Mouse (Mus musculus) testis, postnatal 14 days (tissue): ENCODE results near the gene 4930452B06Rik.

ENCODE experiments used
- DNase-seq: peaks from one replicate; pipeline ENCODE4 v3.0.0; 2021; ENCODE audit warnings: low spot score

The 4930452B06Rik gene

GRCm38 (mm10) chr14:8525232-8525631 is 140.8 kb downstream of the 4930452B06Rik start:
- DNase-seq: no peak

DNA sequence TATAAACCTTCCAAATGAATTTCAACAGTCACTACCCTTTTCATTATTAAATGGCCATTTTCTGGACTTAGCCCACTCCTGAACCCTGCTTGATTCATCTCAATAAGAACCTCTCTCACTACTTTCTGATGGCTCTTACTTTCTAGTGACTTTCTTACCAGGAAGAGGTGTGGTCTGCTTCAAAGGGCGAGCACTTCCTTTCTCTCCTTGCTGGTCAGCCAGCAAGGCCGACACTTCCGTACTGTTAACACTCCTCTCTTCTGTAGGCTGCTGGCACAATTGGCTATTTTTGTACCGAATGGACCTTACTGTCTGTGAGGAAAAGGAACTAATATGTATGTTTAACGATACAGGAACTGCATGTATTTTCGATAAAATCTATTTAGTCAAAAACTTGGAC is 148.4 kb downstream of the 4930452B06Rik start:
- DNase-seq: no peak

DNA sequence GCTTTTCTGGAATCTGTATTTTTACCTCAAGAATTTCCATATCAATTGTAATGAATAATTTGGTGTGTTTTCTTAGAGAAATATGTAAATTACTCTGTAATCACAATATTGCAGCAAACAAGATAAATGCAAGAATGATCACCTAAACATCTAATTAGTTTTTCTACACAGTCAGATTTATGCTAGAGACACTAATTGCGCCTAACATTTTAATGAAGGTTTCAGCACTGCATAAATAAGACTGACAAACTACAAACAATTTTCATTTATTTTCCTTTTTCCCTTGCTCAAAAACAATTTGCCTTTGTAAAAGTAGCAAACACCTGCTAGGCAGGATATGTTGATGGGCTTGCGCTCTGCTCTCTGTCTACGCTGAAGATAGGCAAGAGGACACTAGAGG is 152.0 kb downstream of the 4930452B06Rik start:
- no peak for DNase-seq

- DNase-seq: no peak
Measured at GRCm38 (mm10) chr14:8511276-8511675, 154.8 kb downstream of the 4930452B06Rik start.

- no peak for DNase-seq
Measured at GRCm38 (mm10) chr14:8510288-8510959, 155.6 kb downstream of the 4930452B06Rik start.

GRCm38 (mm10) chr14:8508669-8509068 is 157.4 kb downstream of the 4930452B06Rik start:
- DNase-seq: no peak

DNA sequence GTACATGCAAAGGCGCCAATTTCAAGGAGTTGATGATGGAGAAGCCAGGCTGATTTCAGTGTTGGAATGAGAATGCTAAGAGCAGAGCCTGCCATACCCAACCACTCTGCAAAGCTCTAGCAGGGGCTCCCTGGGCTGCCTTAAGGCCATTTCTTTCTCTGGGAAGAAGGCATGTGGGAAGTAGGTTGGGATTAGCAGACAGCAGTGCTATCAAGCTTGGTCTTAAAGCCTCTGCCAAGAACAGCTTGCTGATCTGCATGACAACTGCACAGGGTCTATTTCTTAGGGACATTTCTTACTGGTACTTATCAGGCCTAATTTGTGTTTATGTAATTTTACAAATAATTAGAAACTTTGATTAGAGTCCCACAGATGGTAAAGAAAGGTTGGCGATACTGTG is 161.8 kb downstream of the 4930452B06Rik start:
- no peak for DNase-seq

- no peak for DNase-seq
Measured at GRCm38 (mm10) chr14:8503345-8503744, 162.7 kb downstream of the 4930452B06Rik start.

DNA sequence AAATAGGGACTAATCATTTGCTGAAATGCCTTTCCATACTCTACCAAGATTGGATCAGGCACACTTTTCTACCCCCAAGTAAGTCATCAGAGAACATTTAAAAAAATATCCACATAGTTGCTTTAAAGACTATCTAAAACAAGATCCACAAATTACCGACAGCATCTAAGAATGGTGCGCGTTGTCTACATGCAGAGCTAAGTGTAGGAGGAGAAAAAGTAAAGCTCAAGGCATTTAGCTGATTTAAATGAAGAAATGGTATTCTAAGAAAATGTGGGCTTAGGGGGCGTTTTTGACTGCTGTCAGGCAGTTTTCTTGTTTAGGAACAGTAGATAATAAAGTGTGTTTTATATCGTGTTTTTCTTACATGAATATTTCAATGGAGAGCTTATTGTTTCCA is 163.5 kb downstream of the 4930452B06Rik start:
- no peak for DNase-seq

DNA sequence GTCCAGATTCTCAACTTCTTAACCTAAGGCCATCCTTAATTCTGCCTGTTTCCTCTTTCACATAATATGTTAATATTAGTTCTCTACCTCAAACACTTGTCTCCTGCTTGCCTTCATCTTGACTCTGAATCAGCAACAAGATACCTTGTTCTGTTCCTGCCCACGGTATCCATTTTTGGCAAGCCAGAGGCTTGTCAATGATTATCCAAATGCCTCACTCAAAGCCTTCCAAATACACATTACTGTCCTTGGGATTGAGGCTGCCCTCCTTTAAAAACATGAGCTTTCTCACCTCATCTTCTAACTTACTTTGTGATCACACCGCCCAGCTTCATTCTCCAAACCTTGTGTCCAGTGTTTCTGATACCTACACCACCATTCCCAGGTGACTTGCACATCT is 170.3 kb downstream of the 4930452B06Rik start:
- no peak for DNase-seq

DNA sequence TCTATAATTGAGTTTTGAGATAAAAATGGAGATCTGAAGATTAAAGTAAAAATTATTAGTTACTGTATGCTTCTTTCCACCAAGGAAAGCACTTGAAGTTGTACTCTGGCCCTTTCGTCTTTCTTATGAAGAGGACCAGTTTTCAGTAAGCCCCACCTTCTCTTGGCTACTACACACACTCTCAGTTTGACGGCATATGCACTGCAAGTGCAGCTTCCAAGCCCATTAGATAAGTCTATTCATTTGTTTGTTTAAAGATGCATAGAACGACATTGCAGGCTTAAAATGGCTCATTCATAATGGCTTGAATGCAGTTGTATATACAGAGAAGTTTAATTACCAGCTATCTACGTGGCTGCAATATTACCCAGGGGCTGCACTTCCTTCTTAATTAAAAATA is 171.1 kb downstream of the 4930452B06Rik start:
- no peak for DNase-seq

DNA sequence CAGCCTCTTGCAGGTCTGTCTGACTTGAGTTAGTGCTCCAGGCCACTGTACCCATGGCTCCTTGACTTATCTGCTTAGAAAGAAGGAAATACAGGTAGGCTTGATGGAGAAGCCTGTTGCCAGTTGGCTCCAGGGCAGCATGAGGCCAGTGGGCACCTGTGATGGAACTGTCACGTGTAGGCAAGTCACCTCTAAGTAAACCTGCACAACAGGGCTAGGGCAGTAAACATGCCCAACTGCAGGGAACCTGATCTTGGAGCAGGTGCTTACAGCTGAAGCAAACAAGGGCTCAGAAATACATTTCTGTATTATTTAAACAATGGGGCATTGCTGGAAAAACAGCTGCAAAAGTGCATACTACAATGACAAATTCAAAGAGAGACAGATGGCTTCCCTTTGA is 171.8 kb downstream of the 4930452B06Rik start:
- no peak for DNase-seq

DNA sequence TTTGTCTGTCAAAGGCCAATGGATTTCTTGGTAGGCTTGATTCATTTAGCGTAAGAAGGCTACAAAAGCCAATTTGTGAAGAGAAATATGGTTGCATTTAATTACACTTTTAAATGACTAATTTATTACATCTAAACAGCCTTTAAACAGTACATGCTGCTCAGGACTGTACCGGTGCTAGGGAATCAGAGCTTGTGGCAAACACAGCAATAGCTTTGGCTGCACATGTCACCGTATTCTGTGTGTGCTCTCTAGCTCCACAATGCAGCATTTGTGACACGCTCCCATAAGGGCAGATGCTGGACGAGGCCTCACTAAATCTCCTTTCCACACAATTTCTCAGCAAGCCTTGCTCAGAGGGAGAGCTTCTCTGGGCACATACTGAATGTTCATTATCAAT is 187.9 kb downstream of the 4930452B06Rik start:
- no peak for DNase-seq

- no peak for DNase-seq
Measured at GRCm38 (mm10) chr14:8477348-8477747, 188.7 kb downstream of the 4930452B06Rik start.

DNA sequence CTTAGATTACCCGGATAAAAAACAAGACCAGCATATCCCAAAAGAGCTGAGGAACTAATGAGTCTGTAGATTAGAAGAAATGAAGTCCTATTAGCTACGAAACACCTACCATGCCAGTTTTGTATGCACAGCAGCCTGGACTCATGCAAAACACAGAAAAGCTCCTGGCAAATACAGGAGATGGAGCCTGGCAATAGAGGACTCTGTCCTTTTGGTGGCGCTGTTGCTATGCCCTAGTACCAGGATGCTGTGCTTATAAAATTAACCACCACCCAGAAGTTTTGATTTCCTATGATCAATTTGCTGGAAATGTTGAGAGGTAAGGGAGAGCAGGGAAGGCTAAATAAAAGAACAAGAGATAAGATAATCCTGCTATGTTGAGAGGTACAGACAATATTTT is 189.4 kb downstream of the 4930452B06Rik start:
- no peak for DNase-seq

- no peak for DNase-seq
Measured at GRCm38 (mm10) chr14:8475851-8476250, 190.2 kb downstream of the 4930452B06Rik start.

DNA sequence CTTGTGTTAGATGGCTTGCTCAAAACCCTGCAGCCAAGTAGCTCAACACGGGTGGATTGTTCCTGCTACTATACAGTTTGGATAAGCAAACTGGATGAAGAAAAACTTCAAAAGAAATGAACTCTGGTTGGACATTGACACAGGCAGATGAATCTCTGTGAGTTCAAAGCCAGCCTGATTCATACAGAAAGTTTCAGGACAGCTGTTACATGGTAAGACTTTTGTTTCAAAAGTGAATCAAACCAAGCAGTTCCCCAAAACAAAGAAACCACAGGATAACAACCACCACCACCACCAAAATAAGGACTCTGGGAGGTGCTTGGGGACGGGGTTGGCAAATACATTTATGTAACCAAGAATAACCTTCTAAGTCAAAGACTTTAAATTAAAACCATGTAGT is 193.2 kb downstream of the 4930452B06Rik start:
- no peak for DNase-seq

GRCm38 (mm10) chr14:8464401-8465154 is 201.5 kb downstream of the 4930452B06Rik start:
- DNase-seq: no peak

DNA sequence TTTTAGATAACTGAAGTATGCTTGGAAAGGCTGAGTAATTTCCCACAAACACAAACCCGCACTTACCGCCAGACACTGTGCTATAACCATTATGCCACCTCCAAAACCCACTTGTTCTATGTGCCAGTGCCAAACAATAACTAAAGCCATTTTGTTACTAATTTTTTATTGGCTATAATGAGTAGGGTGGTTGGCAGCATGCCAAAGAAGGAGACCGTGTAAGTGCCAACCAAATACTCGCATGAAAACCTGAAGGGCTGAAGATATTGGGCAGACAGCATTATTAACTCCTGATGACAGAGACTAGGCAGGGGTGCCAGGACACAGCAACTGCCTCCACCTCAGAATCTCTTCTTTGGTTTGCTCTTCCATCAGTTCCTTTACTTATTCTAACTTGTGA is 203.1 kb downstream of the 4930452B06Rik start:
- no peak for DNase-seq

DNA sequence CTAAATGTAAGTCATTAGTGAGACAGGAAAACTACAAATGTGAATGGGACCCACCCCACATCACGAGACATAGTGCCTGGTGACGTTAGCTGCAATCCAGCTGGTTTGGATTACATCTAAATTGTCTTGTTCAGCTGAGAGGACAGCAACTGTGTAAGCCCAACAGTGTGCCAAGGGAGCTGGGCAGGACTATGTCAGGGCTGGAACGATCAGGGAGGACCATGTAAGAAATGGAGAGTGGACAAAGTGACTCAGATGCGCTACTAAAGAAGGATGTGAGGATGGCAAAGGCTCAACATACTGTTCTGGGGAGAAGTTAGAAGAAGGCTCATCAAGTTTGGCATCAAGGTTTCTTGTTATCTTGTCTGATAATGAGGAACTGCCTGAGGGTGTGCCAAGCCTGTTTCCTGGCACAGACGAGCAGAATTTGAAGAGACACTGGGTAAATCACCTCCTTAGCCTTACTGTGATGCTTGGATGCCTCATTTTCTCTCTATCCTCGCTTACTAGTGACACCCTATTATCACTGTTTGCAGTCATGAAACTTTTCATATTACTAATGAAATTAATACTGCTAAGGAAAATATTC is 203.6 kb downstream of the 4930452B06Rik start:
- DNase-seq: no peak

GRCm38 (mm10) chr14:8460226-8461129 is 205.6 kb downstream of the 4930452B06Rik start:
- no peak for DNase-seq

- DNase-seq: no peak
Measured at GRCm38 (mm10) chr14:8459759-8460158, 206.3 kb downstream of the 4930452B06Rik start.
